ENCODE assay signal across 8 mouse cellular contexts in the genomic region with DNA sequence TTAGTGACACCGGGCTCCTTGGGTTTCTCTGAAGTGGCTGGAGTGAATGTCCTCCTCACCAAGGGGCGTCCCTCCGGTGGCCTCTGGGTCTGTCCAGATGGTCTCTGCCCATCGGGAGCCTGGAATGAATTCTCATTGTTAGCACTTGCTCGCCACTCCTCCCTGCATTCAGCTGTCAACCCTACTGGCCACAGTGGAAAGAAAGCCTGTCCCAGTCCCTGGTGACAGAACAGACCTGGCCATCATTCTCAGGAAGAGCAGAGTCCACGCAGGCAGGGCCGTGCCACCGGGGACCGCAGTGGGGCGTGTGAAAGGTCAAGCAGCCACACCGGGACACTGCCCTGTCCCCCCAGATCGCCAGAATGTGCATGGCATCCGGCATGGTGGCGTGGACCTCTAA. TPM values are rescaled to one million over a fixed set of nuclear protein-coding genes. Genes with fewer than 3 reads are reported as not detected.
DNase-seq lines count a peak whose midpoint lies in the region; ATAC-seq and TF ChIP-seq lines count a peak whose summit lies in the region.

No protein-coding gene starts in this region.

- TF ChIP-seq CTCF in forebrain, postnatal 0 days (IDR thresholded peaks at IDR 0.05; ENCODE audit: low read depth): no peak
- TF ChIP-seq CTCF in bone marrow, adult 2 months (IDR thresholded peaks at IDR 0.05; ENCODE audit: control insufficient read depth, insufficient read depth, low read length): no peak

- no peak for ATAC-seq in forebrain, postnatal 0 days
- 0 out of 2 replicates have a peak, but pooled peaks have one; percentile 25 for ATAC-seq in hindbrain, embryonic 13.5 days (ENCODE audit: low FRiP score)

- WGBS in forebrain, embryonic 10.5 days: 45% methylated on average over 14 of the region's 14 CpGs
- WGBS in forebrain, postnatal 0 days: 30% methylated on average over 14 of the region's 14 CpGs
- 63% methylated on average over 14 of the region's 14 CpGs for WGBS in bone marrow, adult 2 months
- 10% methylated on average over 14 of the region's 14 CpGs for WGBS in hindbrain, embryonic 13.5 days
- WGBS in midbrain, embryonic 10.5 days: 29% methylated on average over 14 of the region's 14 CpGs

- H3K4me2 ChIP-seq in forebrain, postnatal 0 days (ENCODE audit: low read depth): no peak overlapping the region
- 0 out of 2 replicates have a peak overlapping the region, but pooled peaks have one; percentile 29 for H3K4me2 ChIP-seq in hindbrain, embryonic 13.5 days

- H3K4me1 ChIP-seq in forebrain, embryonic 10.5 days: peaks cover 78% of the 10 kb centered on the region
- peaks cover 8% of the 10 kb centered on the region; the same call in 1 of the 2 replicates for H3K4me1 ChIP-seq in forebrain, postnatal 0 days (ENCODE audit: insufficient read depth)
- H3K4me1 ChIP-seq in bone marrow, adult 2 months (ENCODE audit: control insufficient read depth, insufficient read depth, low read length): peaks cover 11% of the 10 kb centered on the region
- H3K4me1 ChIP-seq in hindbrain, embryonic 13.5 days (replicated peaks): peaks cover 62% of the 10 kb centered on the region
- H3K4me1 ChIP-seq in midbrain, embryonic 10.5 days: peaks cover 88% of the 10 kb centered on the region

- no peaks in the 10 kb centered on the region for H3K9me3 ChIP-seq in forebrain, embryonic 10.5 days
- no peaks in the 10 kb centered on the region for H3K9me3 ChIP-seq in forebrain, postnatal 0 days (ENCODE audit: low read length)
- H3K9me3 ChIP-seq in hindbrain, embryonic 13.5 days: no peaks in the 10 kb centered on the region
- no peaks in the 10 kb centered on the region for H3K9me3 ChIP-seq in midbrain, embryonic 10.5 days (replicated peaks)

- no peaks in the 10 kb centered on the region for H3K27me3 ChIP-seq in forebrain, embryonic 10.5 days (ENCODE audit: poor library complexity, severe bottlenecking)
- no peaks in the 10 kb centered on the region for H3K27me3 ChIP-seq in forebrain, postnatal 0 days (ENCODE audit: insufficient read depth, low read length)
- H3K27me3 ChIP-seq in hindbrain, embryonic 13.5 days: no peaks in the 10 kb centered on the region
- no peaks in the 10 kb centered on the region for H3K27me3 ChIP-seq in midbrain, embryonic 10.5 days (ENCODE audit: low read depth, poor library complexity, severe bottlenecking)

- peak overlapping the region; percentile 22; the same call in 1 of the 2 replicates for H3K4me3 ChIP-seq in forebrain, embryonic 10.5 days
- H3K4me3 ChIP-seq in forebrain, postnatal 0 days (ENCODE audit: low read depth, low read length): no peak overlapping the region
- no peak overlapping the region for H3K4me3 ChIP-seq in bone marrow, adult 2 months (replicated peaks; ENCODE audit: control insufficient read depth, low read depth, low read length)
- H3K4me3 ChIP-seq in hindbrain, embryonic 13.5 days: no peak overlapping the region
- H3K4me3 ChIP-seq in midbrain, embryonic 10.5 days: peak overlapping the region; percentile 16

- no peak for TF ChIP-seq POLR2A in bone marrow, adult 2 months (IDR thresholded peaks at IDR 0.05; ENCODE audit: borderline replicate concordance, control insufficient read depth, low read depth, low read length)

- DNase-seq in forebrain, embryonic 10.5 days (ENCODE audit: extremely low spot score, low spot score): peak; percentile 34
- no peak for DNase-seq in forebrain, postnatal 0 days
- DNase-seq in midbrain, embryonic 10.5 days (ENCODE audit: low spot score): peak; percentile 65
- DNase-seq in adrenal gland, postnatal 10 days: no peak
- DNase-seq in testis, postnatal 14 days (ENCODE audit: low spot score): no peak
- no peak for DNase-seq in gastrocnemius, adult 18-20 months (ENCODE audit: low spot score)

- no peak overlapping the region for H3K9ac ChIP-seq in forebrain, postnatal 0 days
- H3K9ac ChIP-seq in hindbrain, embryonic 13.5 days: no peak overlapping the region

- H3K36me3 ChIP-seq in forebrain, embryonic 10.5 days (replicated peaks): peaks cover 32% of the 10 kb centered on the region
- 0 out of 2 replicates have a peak, but pooled peaks cover 4% of the 10 kb centered on the region for H3K36me3 ChIP-seq in forebrain, postnatal 0 days (ENCODE audit: insufficient read depth)
- H3K36me3 ChIP-seq in hindbrain, embryonic 13.5 days: no peaks in the 10 kb centered on the region
- H3K36me3 ChIP-seq in midbrain, embryonic 10.5 days: peaks cover 22% of the 10 kb centered on the region

- H3K27ac ChIP-seq in forebrain, embryonic 10.5 days: peak overlapping the region; percentile 80
- no peak overlapping the region for H3K27ac ChIP-seq in forebrain, postnatal 0 days (ENCODE audit: low read depth, low read length)
- H3K27ac ChIP-seq in bone marrow, adult 2 months (ENCODE audit: control insufficient read depth, insufficient read depth, low read depth, low read length, poor library complexity): peak overlapping the region; percentile 1; the same call in 1 of the 2 replicates
- H3K27ac ChIP-seq in hindbrain, embryonic 13.5 days: peak overlapping the region; percentile 70
- peak overlapping the region; percentile 82 for H3K27ac ChIP-seq in midbrain, embryonic 10.5 days (replicated peaks)

RNA-seq across cellular contexts. Expression of gene Zfp710, which starts 33.2 kb away (rescaled TPM):
- 33.3 and 33.4 TPM in 2 replicates for polyA plus RNA-seq in forebrain, embryonic 10.5 days (2016; fragmentation: Nextera tagmentation; extraction: Ambion mirVana)
- 22.5 and 30.6 TPM in 2 replicates for total RNA-seq in forebrain, postnatal 0 days (2014; rRNA removed)
- polyA plus RNA-seq in forebrain, postnatal 0 days (2015; fragmentation: Nextera tagmentation; extraction: Ambion mirVana): 9.6 and 12.3 TPM in 2 replicates
- 12.5 and 28.1 TPM in 2 replicates for polyA plus RNA-seq in bone marrow, adult 2 months (2011; ENCODE audit: insufficient read depth, insufficient read length, low replicate concordance, missing spikeins)
- 18.3 and 18.5 TPM in 2 replicates for polyA plus RNA-seq in hindbrain, embryonic 13.5 days (2015; fragmentation: Nextera tagmentation; extraction: Ambion mirVana)
- 32.7 and 34.2 TPM in 2 replicates for polyA plus RNA-seq in midbrain, embryonic 10.5 days (2016; fragmentation: Nextera tagmentation; extraction: Ambion mirVana)
- total RNA-seq in adrenal gland, postnatal 10 days (2021): 10 to 100 TPM; 18.7 to 26.9 TPM
- total RNA-seq in gastrocnemius, adult 18-20 months (2021): 10 to 100 TPM; 21.1 to 31.3 TPM

RNA-seq across cellular contexts. Expression of gene Idh2, which starts 57.4 kb away (rescaled TPM):
- polyA plus RNA-seq in forebrain, embryonic 10.5 days (2016; fragmentation: Nextera tagmentation; extraction: Ambion mirVana): 462 and 476 TPM in 2 replicates
- 143 and 145 TPM in 2 replicates for total RNA-seq in forebrain, postnatal 0 days (2014; rRNA removed)
- 110 and 128 TPM in 2 replicates for polyA plus RNA-seq in forebrain, postnatal 0 days (2015; fragmentation: Nextera tagmentation; extraction: Ambion mirVana)
- polyA plus RNA-seq in bone marrow, adult 2 months (2011; ENCODE audit: insufficient read depth, insufficient read length, low replicate concordance, missing spikeins): 20.9 and 43.5 TPM in 2 replicates
- polyA plus RNA-seq in hindbrain, embryonic 13.5 days (2015; fragmentation: Nextera tagmentation; extraction: Ambion mirVana): 237 and 256 TPM in 2 replicates
- 428 and 429 TPM in 2 replicates for polyA plus RNA-seq in midbrain, embryonic 10.5 days (2016; fragmentation: Nextera tagmentation; extraction: Ambion mirVana)
- total RNA-seq in adrenal gland, postnatal 10 days (2021): 100 to 1,000 TPM; 386 to 496 TPM
- total RNA-seq in gastrocnemius, adult 18-20 months (2021): 100 to 1,000 TPM; 317 to 516 TPM

Comparison
In these comparisons a context has a peak if more than half of its experiments do, and no peak if none do; other contexts are left out.
1. DNase-seq: peak in forebrain, embryonic 10.5 days (single experiment) and midbrain, embryonic 10.5 days (single experiment); none in forebrain, postnatal 0 days (single experiment), adrenal gland, postnatal 10 days (single experiment), testis, postnatal 14 days (single experiment) and gastrocnemius, adult 18-20 months (single experiment).
2. H3K4me3 ChIP-seq: peak in forebrain, embryonic 10.5 days (single experiment) and midbrain, embryonic 10.5 days (single experiment); none in forebrain, postnatal 0 days (single experiment), bone marrow, adult 2 months (single experiment) and hindbrain, embryonic 13.5 days (single experiment).